Mouse (Mus musculus): Measurements from ENCODE around the gene Ecel1. TPM values are rescaled to one million over a fixed set of nuclear protein-coding genes. Genes with fewer than 3 reads are reported as not detected.

Ecel1 gene
- polyA plus RNA-seq, 2 experiments from 2014 or later, result 0.51 to 0.54 TPM

GRCm38 (mm10) chr1:87164796-87165184 is 8.5 kb upstream of the Ecel1 start:
- ATAC-seq, result no peak

- no peak for ATAC-seq
Observed at GRCm38 (mm10) chr1:87164164-87164795, 8.0 kb upstream of the Ecel1 start.

DNA sequence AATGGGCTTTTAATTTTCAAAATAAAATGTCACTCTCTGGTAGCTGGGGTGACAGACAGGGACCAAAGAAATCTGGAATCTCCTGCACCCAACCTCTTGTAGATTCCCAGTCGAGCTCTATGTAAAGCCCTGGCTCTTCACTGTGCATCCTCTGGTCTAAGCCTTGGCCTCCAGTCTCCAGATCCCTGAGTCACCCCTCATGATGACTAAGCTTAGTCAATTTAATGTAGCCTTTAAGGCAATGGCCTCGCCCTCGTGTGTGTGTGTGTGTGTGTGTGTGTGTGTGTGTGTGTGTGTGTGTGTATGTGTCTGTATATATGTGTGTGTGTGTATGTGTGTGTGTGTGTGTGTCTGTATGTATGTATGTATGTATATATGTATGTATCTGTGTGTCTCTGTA is 3.1 kb upstream of the Ecel1 start:
- ATAC-seq, result no peak

DNA sequence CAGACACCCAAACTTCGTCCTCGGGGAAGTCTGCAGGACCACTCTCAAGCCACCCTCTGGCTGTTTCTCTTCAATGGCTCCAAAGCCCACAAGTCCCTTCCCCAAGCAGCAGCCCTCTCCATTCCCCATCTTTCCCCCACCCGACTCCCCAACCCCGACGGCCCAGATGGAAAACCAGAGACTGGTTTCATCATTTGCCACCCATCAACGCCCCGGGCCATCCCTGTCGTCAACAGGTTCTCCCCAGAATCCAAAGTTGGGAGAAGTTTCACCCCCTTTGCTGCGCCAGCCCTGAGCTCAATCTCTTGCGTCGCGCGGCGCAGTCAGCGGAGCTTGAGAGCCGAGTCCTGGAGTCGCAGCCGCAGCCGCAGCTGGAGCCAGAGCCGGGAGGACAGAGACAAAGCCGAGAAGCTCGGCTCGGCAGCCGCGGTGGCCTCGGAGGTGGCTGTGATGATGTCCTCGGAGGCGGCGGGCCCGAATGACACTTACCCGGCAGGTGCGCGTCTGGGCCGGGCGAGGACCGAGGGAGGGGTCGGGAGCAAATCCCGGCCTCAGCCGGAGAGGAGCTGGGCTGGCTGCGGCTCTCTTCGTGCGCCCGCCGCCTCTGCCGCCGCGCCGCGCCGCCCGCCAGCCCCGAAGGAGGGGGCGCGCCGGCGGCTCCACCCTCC is 656 bp downstream of the Ecel1 start:
- no peak for ATAC-seq

GRCm38 (mm10) chr1:87154501-87155120 is 1.7 kb downstream of the Ecel1 start:
- no peak for ATAC-seq

GRCm38 (mm10) chr1:87153776-87154500 is 2.4 kb downstream of the Ecel1 start:
- no peak for ATAC-seq

DNA sequence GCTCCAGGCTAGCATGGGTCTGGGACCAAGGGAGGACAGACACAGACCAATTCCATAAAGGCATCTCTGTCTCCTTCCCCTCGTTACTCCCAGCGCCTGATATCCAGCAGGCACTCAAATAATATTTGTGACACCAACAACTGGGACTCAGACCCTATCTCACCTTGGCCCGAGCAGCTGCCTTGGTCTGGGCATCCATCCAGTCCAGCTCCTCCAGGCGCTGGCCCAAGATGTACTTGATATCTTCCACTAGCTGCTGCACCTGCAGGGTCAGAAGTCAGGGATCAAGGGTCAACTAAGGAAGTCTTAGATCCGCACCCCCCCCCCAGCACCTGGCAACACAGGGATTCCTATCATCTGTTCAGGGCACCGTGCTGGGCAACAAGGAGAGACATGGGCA is 5.0 kb downstream of the Ecel1 start:
- no peak for ATAC-seq

GRCm38 (mm10) chr1:87149422-87149821 is 6.9 kb downstream of the Ecel1 start:
- ATAC-seq, result no peak

DNA sequence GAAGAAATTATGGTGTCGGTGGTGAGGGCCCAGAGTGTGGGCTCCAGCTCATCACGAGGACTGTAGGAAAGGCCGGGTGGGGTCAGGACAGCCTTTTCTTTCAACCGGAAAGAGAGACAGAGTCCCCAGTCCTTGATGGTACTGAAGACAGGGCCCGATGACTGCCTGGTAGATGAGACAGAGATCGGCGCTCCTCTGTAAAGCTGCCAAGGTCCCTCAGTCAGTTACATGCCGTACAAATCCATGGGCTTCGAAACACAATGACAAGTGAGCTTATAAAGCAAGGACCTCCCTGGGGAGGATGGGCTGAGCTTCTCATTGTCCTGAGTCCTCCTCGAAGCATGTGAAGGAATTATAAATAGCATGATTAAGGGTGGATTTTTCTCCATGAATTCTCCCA is 13.2 kb downstream of the Ecel1 start:
- ATAC-seq, result no peak

- no peak for ATAC-seq
Observed at GRCm38 (mm10) chr1:87142456-87142855, 13.9 kb downstream of the Ecel1 start.

GRCm38 (mm10) chr1:87141550-87141949 is 14.8 kb downstream of the Ecel1 start:
- ATAC-seq, result no peak

- ATAC-seq, result no peak
Observed at GRCm38 (mm10) chr1:87131803-87132202, 24.5 kb downstream of the Ecel1 start.

- no peak for ATAC-seq
Observed at GRCm38 (mm10) chr1:87127206-87128030, 28.9 kb downstream of the Ecel1 start.

GRCm38 (mm10) chr1:87124673-87125072 is 31.6 kb downstream of the Ecel1 start, which contains the start of gene Akp3:
Gene Akp3, plus strand, starts transcription at chr1:87124973.
- ATAC-seq, result no peak

GRCm38 (mm10) chr1:87114784-87115183 is 41.5 kb downstream of the Ecel1 start:
- ATAC-seq, result no peak

DNA sequence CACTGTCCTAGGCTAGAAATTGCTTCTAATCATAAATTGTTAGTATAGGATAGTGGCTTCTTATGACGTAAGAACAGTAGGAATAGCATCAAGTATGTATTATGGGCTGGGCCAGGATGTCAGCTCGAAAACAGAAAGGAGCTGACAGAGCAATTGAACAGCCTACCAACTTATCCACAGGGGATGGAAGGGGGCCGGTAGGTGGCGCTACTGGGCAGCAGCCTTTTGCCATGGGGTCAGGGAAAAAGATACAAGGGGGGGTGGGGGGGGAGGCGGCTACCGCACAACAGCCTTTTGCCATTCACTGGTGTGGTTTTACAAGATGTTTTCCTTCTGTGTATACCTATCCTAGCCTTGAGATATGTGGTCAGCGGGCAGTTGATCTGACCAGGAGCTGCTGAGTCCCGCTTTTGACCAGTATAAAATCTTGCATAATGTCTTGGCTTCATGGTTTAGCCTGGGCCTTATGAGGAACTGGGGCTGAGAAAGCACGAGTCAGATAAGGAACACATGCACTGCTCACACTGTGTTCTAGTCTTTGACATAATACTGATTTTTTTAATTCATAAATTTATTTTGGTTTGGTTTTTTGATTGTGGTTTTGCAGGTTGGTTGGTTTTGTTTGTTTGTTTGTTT is 44.5 kb downstream of the Ecel1 start:
- no peak for ATAC-seq

DNA sequence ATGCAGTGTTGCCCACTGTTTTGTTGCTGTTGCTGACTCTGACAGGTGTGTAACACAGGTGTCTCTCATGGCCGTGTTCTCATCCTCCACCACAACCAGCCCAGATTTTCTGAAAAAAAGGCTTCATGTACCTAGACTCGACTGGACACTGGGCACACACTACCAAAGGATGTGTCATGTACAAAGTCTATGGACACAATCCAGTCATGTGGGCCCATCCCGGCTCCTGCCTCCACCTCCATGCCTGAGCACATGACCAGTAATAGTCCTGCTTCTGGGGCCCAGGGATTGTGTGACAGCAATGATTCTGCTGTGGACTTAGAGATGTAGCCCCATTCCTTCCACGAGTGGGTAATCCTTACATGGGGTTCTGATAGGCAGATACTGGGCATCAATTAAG is 47.8 kb downstream of the Ecel1 start:
- no peak for ATAC-seq

DNA sequence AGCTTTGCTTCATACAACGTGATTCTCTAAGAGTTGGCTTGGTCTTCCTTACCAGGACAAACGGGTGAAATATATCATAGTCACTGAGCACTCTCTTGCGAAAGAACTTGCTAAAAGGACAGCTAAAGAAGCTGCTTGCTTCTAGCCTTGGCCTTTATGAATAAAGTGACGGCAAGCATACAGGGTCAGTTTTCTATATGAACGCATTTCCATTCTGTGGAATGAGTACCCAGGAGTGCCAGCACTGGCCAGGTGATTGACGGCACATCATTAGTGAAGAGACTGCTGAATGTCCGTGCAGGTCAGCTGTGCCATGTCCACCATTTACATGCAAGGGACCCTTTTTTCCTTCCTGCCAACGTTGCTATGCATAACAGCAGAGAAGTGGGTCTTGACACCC is 49.8 kb downstream of the Ecel1 start:
- no peak for ATAC-seq

DNA sequence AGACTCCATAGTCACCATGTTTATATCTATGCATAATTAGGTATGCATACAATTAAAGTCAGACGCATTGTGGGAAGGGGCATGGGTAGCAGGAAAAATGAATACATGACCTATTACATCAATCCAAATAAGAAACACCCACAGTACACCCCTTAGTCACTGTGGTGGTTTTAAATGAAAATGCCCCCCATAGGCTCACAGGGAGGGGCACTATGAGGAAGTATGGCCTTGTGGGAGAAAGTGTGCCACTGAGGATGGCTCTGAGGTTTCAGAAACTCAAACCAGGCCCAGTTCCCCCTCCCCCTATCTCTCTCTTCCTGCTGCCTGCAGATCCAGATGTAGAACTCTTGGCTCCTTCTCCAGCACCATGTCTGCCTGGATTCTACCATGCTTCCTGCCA is 52.4 kb downstream of the Ecel1 start:
- no peak for ATAC-seq

DNA sequence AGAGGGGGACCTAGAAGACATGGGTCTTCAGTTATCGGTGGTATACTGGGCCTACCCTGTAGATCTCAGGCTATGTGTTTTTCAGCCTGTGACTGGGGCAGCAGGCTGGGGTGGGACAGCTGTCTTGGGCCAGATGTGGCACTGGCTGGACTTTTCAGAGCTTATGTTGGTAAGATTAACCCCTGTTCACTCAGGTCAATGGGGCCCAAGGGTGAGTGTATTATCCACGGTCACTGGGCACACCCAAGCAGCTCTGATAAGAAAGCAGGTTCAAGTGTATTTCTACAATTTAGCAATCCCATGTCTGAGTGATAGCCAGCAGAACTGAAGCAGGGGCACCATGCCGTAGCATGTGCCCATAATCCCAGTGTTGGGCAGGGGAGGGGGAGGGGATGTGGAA is 54.2 kb downstream of the Ecel1 start:
- no peak for ATAC-seq

GRCm38 (mm10) chr1:87101411-87101810 is 54.9 kb downstream of the Ecel1 start, which contains the start of gene Alpi:
Gene Alpi, minus strand, starts transcription at chr1:87101606.
- no peak for ATAC-seq
